Mouse (Mus musculus) embryonic facial prominence, embryonic 14.5 days (tissue): Measurements from ENCODE around the gene Rcc1. TPM values are rescaled to one million over a fixed set of nuclear protein-coding genes. Genes with fewer than 3 reads are reported as not detected.
A peak's percentile ranks its signal among the peaks of the same experiment; 100 is the strongest.
"Not testable (repeated sequence)": the region's sequence is repeated elsewhere in the genome, so short reads cannot be mapped to it uniquely, and the experiment has no call there.

Experiments
- ATAC-seq: fragments of 200-750 bp; cut with Nextera tagmentation; 2 replicates; pipeline ENCODE4 v1.8.0; 2017; ENCODE audit warnings: low read depth, moderate number of reproducible peaks, moderate TSS enrichment
- DNase-seq: peaks from one replicate; pipeline ENCODE4 v3.0.0-alpha.2; 2015; ENCODE audit warnings: low spot score
- H3K27ac ChIP-seq: fragments of 300-500 bp; sonication (generic); replicated peaks from 2 replicates; pipeline ENCODE4 v1.5.1; 2014; ENCODE audit warnings: low read depth, mild to moderate bottlenecking, low read length, moderate library complexity
- H3K27me3 ChIP-seq: fragments of 300-500 bp; sonication (generic); replicated peaks from 2 replicates; pipeline ENCODE4 v1.6.1; 2014; ENCODE audit warnings: low read length; ENCODE audit not compliant: control insufficient read depth, insufficient read depth
- H3K36me3 ChIP-seq: fragments of 300-500 bp; sonication (generic); 2 replicates; pipeline ENCODE4 v1.6.1; 2014; ENCODE audit warnings: low read length, mixed read lengths; ENCODE audit not compliant: control insufficient read depth, insufficient read depth
- H3K4me1 ChIP-seq: fragments of 300-500 bp; sonication (generic); 2 replicates; pipeline ENCODE4 v1.6.1; 2014; ENCODE audit warnings: antibody characterized with exemption, low read length; ENCODE audit not compliant: control insufficient read depth, insufficient read depth
- H3K4me2 ChIP-seq: fragments of 300-500 bp; sonication (generic); 2 replicates; pipeline ENCODE4 v1.6.1; 2014; ENCODE audit warnings: low read depth, mild to moderate bottlenecking, low read length, moderate library complexity, mixed read lengths
- H3K4me3 ChIP-seq: fragments of 300-500 bp; sonication (generic); 2 replicates; pipeline ENCODE4 v1.5.1; 2014; ENCODE audit warnings: low read depth, mild to moderate bottlenecking, low read length
- H3K9ac ChIP-seq: fragments of 300-500 bp; sonication (generic); 2 replicates; pipeline ENCODE4 v1.6.1; 2014; ENCODE audit warnings: low read depth, mild to moderate bottlenecking, low read length, moderate library complexity, mixed read lengths
- H3K9me3 ChIP-seq: fragments of 300-500 bp; sonication (generic); 2 replicates; pipeline ENCODE4 v1.6.1; 2016; ENCODE audit warnings: low read length; ENCODE audit not compliant: control insufficient read depth
- WGBS: fragments of 180-500 bp; shearing (Covaris S2); extraction: QIAGEN DNeasy Blood & Tissue Kit; methylation state at CpG from one replicate; pipeline ENCODE4 v1.1.7; 2014; 5-methylcytosine and 5-hydroxymethylcytosine counted together
- polyA plus RNA-seq: library from polyadenylated mRNA; unstranded; fragments of >200 nt; fragmentation: Nextera tagmentation; extraction: Ambion mirVana; gene quantifications from 2 replicates; pipeline ENCODE4 v1.2.1, GENCODE M21; 2014

The Rcc1 gene
- polyA plus RNA-seq, 1 experiment from 2014 or later = 40.4 TPM

DNA sequence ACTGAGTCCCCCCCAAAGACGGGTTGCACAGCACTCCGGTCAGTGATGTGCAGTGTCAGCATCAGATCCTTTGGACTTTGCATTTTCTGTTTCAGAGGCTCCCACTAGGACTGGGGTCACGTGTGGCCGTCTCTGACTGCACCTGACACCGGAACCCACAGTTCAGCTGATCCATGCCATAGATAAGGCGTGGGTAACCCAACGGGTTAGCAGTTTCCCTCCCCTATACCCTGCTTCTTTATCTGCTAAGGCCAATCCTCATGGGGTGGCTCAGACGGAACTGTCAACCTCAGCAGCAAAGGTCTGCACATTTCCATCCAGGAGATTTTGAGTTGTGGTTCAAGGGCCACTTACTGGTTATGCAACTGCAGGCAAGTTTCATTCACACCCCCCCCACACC, 48.1 kb downstream of the Rcc1 start:
- Histone ChIP-seq H3K36me3 (peaks cover 11% of the 10 kb centered on the region), H3K4me1 (peaks cover 7% of the 10 kb centered on the region), H3K9me3 (no peaks in the 10 kb centered on the region), H3K9ac (no peak overlapping the region), H3K27me3 (no peaks in the 10 kb centered on the region), H3K4me2 (no peak overlapping the region), H3K4me3 (no peak overlapping the region), H3K27ac (no peak overlapping the region)
- DNase-seq = no peak
- no peak for ATAC-seq
- WGBS = 87% methylated on average over 8 of the region's 8 CpGs

DNA sequence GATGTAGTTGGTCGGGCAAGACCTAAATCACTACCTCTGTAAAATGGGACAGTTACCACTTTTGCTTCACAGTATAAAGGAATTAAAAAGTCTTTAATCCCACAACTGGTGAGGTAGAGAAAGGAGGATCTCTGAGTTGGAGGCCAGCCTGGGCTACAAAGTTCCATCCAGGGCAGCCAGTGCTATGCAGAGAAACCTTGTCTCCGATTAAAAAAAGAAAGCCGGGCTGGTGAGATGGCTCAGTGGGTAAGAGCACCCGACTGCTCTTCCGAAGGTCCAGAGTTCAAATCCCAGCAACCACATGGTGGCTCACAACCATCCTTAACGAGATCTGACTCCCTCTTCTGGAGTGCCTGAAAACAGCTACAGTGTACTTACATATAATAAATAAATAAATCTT, 49.9 kb downstream of the Rcc1 start:
- not testable (repeated sequence) for ATAC-seq, DNase-seq, H3K36me3 ChIP-seq, H3K4me1 ChIP-seq, H3K27me3 ChIP-seq, H3K9me3 ChIP-seq
- Histone ChIP-seq H3K4me2 (peak overlapping the region; percentile 69), H3K9ac (peak overlapping the region; percentile 66), H3K27ac (peak overlapping the region; percentile 56; the same call in 1 of the 2 replicates), H3K4me3 (peak overlapping the region; percentile 47)
- WGBS = 40% methylated on average over 6 of the region's 6 CpGs

GRCm38 (mm10) chr4:132302939-132303479, 50.4 kb downstream of the Rcc1 start, which contains the start of gene Rab42:
Rab42 (minus strand) TSS chr4:132303385.
- Histone ChIP-seq H3K4me2 (peak within 1 kb of the TSS; percentile 69), H3K9ac (peak within 1 kb of the TSS; percentile 66), H3K9me3 (no peaks in the 10 kb centered on the region), H3K36me3 (no peaks in the 10 kb centered on the region), H3K27me3 (no peaks in the 10 kb centered on the region), H3K27ac (peak within 1 kb of the TSS; percentile 56), H3K4me3 (peak within 1 kb of the TSS; percentile 47), H3K4me1 (no peaks in the 10 kb centered on the region)
- WGBS = 0% methylated on average over 15 of the region's 31 CpGs
- peak; percentile 79 for DNase-seq
- peak; percentile 81 for ATAC-seq

GRCm38 (mm10) chr4:132301965-132302938, 51.2 kb downstream of the Rcc1 start:
- Histone ChIP-seq H3K9ac (peak overlapping the region; percentile 66), H3K27me3 (no peaks in the 10 kb centered on the region), H3K4me2 (peak overlapping the region; percentile 69), H3K4me1 (no peaks in the 10 kb centered on the region), H3K36me3 (no peaks in the 10 kb centered on the region), H3K27ac (peak overlapping the region; percentile 56), H3K4me3 (peak overlapping the region; percentile 47), H3K9me3 (no peaks in the 10 kb centered on the region)
- no peak for ATAC-seq
- WGBS = 62% methylated on average over 16 of the region's 16 CpGs
- DNase-seq = no peak

GRCm38 (mm10) chr4:132301486-132301885, 51.9 kb downstream of the Rcc1 start:
- WGBS = 83% methylated on average over 6 of the region's 6 CpGs
- Histone ChIP-seq H3K4me1 (no peaks in the 10 kb centered on the region), H3K4me3 (no peak overlapping the region), H3K27me3 (no peaks in the 10 kb centered on the region), H3K9me3 (no peaks in the 10 kb centered on the region), H3K4me2 (no peak overlapping the region), H3K9ac (no peak overlapping the region), H3K27ac (no peak overlapping the region), H3K36me3 (no peaks in the 10 kb centered on the region)
- ATAC-seq = no peak
- no peak for DNase-seq

- Histone ChIP-seq H3K27me3 (no peaks in the 10 kb centered on the region), H3K4me1 (no peaks in the 10 kb centered on the region), H3K9me3 (no peaks in the 10 kb centered on the region), H3K4me3 (no peak overlapping the region), H3K4me2 (no peak overlapping the region), H3K36me3 (no peaks in the 10 kb centered on the region), H3K9ac (no peak overlapping the region), H3K27ac (no peak overlapping the region)
- DNase-seq = no peak
- ATAC-seq = no peak
- 91% methylated on average over 1 of the region's 1 CpGs for WGBS
Measured at GRCm38 (mm10) chr4:132299849-132300248, 53.6 kb downstream of the Rcc1 start.

GRCm38 (mm10) chr4:132295696-132296390, 57.6 kb downstream of the Rcc1 start:
- ATAC-seq (no peak), DNase-seq (no peak)
- H3K9me3 ChIP-seq = 0 out of 2 replicates have a peak, but pooled peaks cover 4% of the 10 kb centered on the region
- 48% methylated on average over 8 of the region's 8 CpGs for WGBS
- H3K27me3 ChIP-seq = no peaks in the 10 kb centered on the region
- no peaks in the 10 kb centered on the region for H3K4me1 ChIP-seq
- peaks cover 25% of the 10 kb centered on the region for H3K36me3 ChIP-seq
- H3K27ac ChIP-seq = no peak overlapping the region
- no peak overlapping the region for H3K4me3 ChIP-seq
- H3K4me2 ChIP-seq = no peak overlapping the region
- H3K9ac ChIP-seq = no peak overlapping the region

GRCm38 (mm10) chr4:132293682-132294240, 59.6 kb downstream of the Rcc1 start:
- H3K27ac ChIP-seq = no peak overlapping the region
- no peaks in the 10 kb centered on the region for H3K4me1 ChIP-seq
- H3K9me3 ChIP-seq = 0 out of 2 replicates have a peak, but pooled peaks cover 4% of the 10 kb centered on the region
- ATAC-seq = no peak
- no peak overlapping the region for H3K4me3 ChIP-seq
- H3K4me2 ChIP-seq = no peak overlapping the region
- no peaks in the 10 kb centered on the region for H3K27me3 ChIP-seq
- no peak overlapping the region for H3K9ac ChIP-seq
- no peak for DNase-seq
- 83% methylated on average over 7 of the region's 7 CpGs for WGBS
- peaks cover 39% of the 10 kb centered on the region for H3K36me3 ChIP-seq
